ENCODE assay signal across 1 mouse cellular context in genomic region chr12:105011589-105011988, GRCm38 (mm10).
TF ChIP-seq lines count a peak whose summit lies in the region.

No protein-coding gene starts in this region.

TF ChIP-seq in CH12.LX, 34 proteins besides CTCF, POLR2A, EP300 and RAD21:
- TF ChIP-seq NELFE (IDR thresholded peaks at IDR 0.05; ENCODE audit: low read depth, low read length): no peak
- peak; percentile 18; the same call in 1 of the 2 replicates for TF ChIP-seq SIN3A (IDR thresholded peaks at IDR 0.05; ENCODE audit: low read length)
TF ChIP-seq in CH12.LX: peak in this region for 1.
